Mouse (Mus musculus) E14TG2a.4 (cell line): ENCODE measurements around the gene Cyb561d2.

Source experiments
- CTCF ChIP-seq: conservative IDR thresholded peaks from 2 replicates; pipeline ENCODE4 v1.5.1; 2014; ENCODE audit warnings: low read length
- NANOG ChIP-seq: IDR thresholded peaks from 2 replicates; pipeline ENCODE4 v1.6.1; 2014; ENCODE audit warnings: borderline replicate concordance, low read length, mixed read lengths
- POU5F1 ChIP-seq: IDR thresholded peaks from 2 replicates; pipeline ENCODE4 v1.6.1; 2014; ENCODE audit warnings: low read length, borderline replicate concordance

DNA sequence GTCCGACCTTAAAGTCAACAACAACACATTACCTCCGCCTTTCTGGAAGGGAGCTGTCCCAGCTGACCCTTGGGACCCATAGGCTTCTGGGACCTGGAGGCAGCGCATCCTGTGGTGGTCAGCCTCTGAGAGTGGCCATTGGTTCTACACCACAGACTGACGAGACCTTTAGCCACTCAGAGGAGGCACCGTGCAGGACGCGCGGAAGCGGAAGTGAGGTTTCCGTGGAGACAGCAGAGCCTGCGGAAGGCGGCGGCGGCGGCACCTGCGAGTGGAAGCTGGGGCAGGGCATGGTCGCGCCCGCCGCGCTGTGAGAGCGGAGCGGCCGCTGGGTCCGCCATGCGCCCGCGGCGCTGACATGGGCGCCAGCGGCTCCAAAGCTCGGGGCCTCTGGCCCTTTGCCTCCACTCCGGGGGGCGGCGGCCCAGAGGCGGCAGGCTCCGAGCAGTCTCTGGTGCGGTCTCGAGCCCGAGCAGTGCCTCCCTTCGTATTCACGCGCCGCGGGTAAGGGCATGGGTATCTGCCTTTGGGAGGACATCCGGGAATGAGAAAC, 21.1 kb upstream of the Cyb561d2 start, which contains the start of gene Tusc2:
- TF ChIP-seq CTCF (no peak), POU5F1 (no peak), NANOG (no peak)
